Mouse (Mus musculus): ENCODE measurements at regions not wholly inside any gene's neighbourhood (a gene's known extent, or its start where the extent isn't known, plus 50 kb on each side); places are given as distances from the start of the nearest gene placed in this dataset.

DNA sequence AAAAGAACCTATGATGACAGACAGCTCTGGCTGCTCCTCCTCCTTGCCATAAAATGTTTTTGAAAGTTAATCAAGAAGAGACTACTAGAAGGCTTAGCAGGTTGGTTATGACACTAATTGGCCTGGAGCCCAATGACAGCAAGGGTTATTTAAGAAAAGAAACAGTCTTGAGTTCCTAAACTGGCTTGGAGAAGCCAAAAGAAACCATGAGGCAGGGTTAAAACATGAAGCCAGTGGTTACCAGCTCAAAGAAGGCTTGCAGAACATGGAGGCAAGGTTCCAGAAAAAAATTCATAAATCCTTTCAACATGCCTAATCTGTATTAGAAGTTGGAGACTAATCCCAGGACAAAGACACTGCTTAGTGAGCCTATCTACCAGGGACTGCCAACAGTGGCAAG, 87.4 kb upstream of the Sptbn1 start:
- no peak overlapping the region for H3K27ac ChIP-seq (ENCODE audit: insufficient read depth, low read length)
- TF ChIP-seq CTCF (IDR thresholded peaks at IDR 0.05; ENCODE audit: borderline replicate concordance, insufficient read depth, low read depth, low read length) (no peak), POLR2A (IDR thresholded peaks at IDR 0.05; ENCODE audit: borderline replicate concordance, insufficient read depth, low read length) (no peak)
- no peak overlapping the region for H3K4me3 ChIP-seq (replicated peaks; ENCODE audit: insufficient read depth, low read depth, low read length)
- no peaks in the 10 kb centered on the region for H3K27me3 ChIP-seq (ENCODE audit: control insufficient read depth, insufficient read depth, low read length)
- H3K4me1 ChIP-seq (ENCODE audit: control insufficient read depth, insufficient read depth, low read length): no peaks in the 10 kb centered on the region
- no peak for DNase-seq

DNA sequence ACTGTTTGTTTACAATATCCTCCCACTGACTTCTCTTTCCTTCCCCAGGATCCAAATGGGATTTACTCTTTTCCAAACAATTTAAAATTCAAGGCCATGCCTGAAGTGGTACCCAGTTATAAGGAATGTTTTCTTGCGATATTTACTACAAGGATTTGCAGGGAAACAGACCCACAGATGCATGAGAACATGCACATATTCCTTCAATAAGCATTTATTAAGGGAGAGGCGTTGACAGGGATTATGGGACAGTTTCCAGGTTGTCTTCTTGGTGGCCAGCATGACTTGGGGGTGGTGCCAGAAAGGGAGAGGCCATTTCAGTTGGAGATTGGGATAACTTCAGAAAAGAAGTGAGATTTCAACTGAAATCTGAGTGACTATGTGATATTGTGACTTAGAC, 58.4 kb upstream of the Sptbn1 start:
- TF ChIP-seq CTCF (IDR thresholded peaks at IDR 0.05; ENCODE audit: borderline replicate concordance, insufficient read depth, low read depth, low read length) (no peak), POLR2A (IDR thresholded peaks at IDR 0.05; ENCODE audit: borderline replicate concordance, insufficient read depth, low read length) (no peak)
- no peaks in the 10 kb centered on the region for H3K27me3 ChIP-seq (ENCODE audit: control insufficient read depth, insufficient read depth, low read length)
- 50% methylated on average over 2 of the region's 2 CpGs for WGBS
- no peak overlapping the region for H3K27ac ChIP-seq (ENCODE audit: insufficient read depth, low read length)
- no peak overlapping the region for H3K4me3 ChIP-seq (replicated peaks; ENCODE audit: insufficient read depth, low read depth, low read length)
- H3K4me1 ChIP-seq (ENCODE audit: control insufficient read depth, insufficient read depth, low read length): no peaks in the 10 kb centered on the region
- DNase-seq: no peak

All from cerebellum, adult 2 months (tissue).